Mouse (Mus musculus): Measurements from ENCODE around the gene Prune2.

Gene Prune2

DNA sequence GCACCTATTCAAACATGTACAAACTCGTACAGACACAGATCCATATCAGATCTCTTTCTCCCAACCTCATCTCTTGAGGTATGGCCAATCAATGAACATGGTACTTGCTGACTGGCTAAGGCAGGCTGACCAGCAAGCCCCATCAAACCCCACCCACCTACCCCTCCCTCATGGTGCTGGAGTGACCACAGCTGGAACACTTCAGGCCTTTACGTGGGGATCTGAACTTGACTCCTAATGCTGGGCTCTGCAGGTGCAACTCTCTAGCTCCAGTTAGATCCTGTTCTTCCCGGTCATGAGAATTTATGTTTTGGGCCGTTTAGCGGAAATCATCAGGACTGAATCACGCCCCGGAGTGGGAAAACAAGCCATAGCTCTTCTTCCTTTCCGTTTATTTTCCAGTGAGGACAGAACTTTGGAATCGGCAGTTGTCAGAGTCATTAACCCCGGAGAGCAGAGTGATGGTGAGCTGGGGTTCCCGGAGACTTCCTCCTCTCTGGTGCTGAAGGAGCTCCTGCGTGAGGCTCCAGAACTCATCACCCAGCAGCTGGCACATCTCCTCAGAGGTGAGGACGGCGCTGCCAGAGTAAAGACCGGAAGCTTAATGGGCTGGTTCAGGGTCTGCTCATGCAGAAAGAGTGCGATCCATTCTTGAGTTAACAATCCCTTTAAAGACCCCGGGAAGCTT is 50.4 kb downstream of the Prune2 start:
- DNase-seq (ENCODE audit: low spot score): no peak

- no peak for DNase-seq (ENCODE audit: low spot score)
Observed at GRCm38 (mm10) chr19:17011261-17011995, 55.5 kb downstream of the Prune2 start.

DNA sequence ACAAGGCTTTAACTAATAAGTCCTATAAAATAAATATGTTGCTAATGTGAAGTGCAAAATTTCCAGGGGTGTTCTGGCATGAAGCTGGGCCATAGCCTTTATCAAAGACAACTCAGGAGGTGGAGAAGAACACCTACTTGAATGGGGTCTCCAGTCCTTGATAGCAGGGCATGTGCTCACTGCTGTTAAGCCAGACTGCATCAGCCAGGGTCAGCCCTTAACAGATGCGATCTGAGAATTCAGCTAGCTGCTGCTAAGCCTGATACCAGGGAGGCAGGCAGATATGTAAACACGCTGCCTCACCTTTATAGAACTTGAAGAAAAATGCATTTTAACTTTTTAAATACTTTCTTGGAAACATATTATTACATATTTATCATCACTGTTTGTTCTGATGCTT is 57.2 kb downstream of the Prune2 start:
- DNase-seq (ENCODE audit: low spot score): no peak

DNA sequence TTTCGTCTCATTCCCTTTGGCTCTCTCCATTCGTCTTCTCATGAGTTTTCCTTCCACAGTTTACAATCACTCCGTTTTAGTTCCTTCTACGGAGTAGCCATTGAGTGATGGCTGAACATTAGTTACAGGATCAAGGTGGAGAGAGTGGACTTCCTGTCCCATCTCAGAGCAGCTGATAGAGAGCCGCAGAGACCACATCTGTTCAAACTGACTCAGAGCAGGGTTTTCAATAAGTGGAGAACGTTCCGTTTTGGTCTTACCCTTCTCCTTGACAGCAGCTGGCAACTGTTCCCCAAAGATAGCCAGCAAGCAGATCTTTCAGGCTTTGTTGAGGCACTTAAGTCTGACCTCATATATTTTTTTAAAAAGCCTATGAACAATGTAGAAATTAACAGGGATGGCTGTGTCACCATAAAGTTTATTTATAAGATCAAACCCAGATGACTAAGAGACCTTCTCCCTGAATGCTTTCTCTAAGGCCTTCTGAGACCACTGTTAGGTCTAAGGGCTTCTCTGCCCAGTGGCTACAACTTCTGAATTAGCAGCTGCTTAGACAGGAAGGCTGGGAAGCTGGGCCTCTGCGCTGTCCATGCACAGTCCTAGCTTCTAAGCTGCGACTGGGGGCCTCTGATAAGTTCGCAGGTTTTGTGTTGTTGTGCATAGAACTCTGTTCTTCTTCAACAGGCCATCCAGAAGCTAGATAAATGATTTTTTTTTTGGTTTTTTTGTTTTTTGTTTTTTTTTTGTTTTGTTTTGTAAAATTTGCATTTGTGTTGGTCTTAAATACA is 58.6 kb downstream of the Prune2 start:
- no peak for DNase-seq (ENCODE audit: low spot score)

GRCm38 (mm10) chr19:17024748-17025147 is 68.8 kb downstream of the Prune2 start:
- no peak for DNase-seq (ENCODE audit: low spot score)

- DNase-seq (ENCODE audit: low spot score): no peak
Observed at GRCm38 (mm10) chr19:17030276-17030675, 74.4 kb downstream of the Prune2 start.

DNA sequence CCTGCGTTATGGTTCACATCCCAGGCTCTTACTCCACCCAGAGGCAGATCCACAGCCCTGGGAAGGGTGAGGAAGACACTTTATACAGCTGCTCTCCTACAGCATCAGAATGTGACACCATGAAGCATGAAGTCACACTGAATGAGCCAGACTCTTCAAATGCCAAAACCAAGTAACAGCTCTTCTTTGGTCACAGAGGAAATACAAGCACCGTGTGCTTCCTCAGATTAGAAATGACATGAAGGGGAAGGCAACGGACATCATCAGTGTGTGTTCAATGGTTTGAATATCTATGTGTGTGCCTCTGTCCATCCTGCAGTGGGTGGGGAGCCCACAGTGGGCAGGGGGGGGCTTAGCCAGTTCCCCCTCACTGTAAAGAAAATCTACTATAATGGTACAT is 76.4 kb downstream of the Prune2 start:
- DNase-seq (ENCODE audit: low spot score): no peak

GRCm38 (mm10) chr19:17046961-17047360 is 91.0 kb downstream of the Prune2 start:
- DNase-seq (ENCODE audit: low spot score): no peak

DNA sequence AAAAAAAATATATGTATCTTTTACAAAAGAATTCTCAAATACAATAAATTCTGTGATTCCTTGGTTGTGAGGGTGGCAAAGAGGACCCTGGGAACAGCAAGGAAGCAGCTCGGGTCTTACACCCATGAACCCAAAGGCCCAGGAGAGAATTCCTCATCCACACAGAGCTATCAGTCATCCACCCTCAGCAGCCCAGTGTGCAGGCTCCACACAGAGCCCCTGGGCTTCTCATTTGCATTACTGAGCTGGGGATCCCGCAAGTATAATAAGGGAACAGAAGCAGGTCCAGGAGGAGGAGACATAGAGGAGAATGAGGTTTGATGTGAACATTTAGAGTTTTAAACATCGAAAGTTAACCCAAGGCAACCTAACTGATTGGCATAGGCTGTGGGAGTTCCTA is 100.0 kb downstream of the Prune2 start:
- no peak for DNase-seq (ENCODE audit: low spot score)

- no peak for DNase-seq (ENCODE audit: low spot score)
Observed at GRCm38 (mm10) chr19:17060106-17060505, 104.2 kb downstream of the Prune2 start.

DNA sequence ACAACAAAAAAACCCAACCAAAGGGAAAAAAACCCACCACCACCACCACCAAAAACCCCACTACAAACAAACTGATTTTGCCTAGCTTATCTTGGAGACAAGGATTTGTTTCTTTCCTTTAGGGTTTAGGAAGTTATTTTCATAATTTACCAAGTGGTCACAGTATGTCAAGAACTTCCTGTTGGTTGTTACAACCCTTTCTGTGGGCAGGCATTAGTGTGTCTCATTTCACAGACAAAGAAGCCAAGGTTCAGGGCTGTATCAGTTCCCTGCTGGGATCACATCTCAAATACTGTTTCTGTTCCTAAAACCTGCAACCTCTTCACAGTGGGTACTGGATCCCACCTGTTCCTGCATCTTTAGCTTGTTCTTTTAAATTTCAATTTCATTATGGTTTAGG is 108.5 kb downstream of the Prune2 start:
- no peak for DNase-seq (ENCODE audit: low spot score)

- DNase-seq (ENCODE audit: low spot score): no peak
Observed at GRCm38 (mm10) chr19:17069067-17069466, 113.1 kb downstream of the Prune2 start.

DNA sequence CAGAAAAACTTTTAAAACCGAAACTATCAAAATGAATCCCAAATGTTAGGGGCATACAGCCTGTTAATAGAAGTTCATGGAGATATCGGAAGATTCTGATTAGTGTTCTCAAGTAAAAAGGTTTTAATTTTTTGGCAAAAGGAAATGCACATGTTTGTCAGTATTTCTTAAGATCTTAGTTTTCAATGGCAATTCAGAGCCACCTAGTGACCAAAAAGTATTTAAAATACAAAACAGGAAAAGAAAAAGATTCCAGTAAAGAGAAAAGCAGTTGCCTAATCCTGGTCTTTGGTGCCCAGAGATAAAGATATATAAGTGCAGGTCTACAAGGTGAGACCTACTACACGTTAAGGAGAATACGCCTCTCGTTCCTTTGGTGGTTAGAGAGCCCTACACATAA is 115.3 kb downstream of the Prune2 start:
- DNase-seq (ENCODE audit: low spot score): no peak

DNA sequence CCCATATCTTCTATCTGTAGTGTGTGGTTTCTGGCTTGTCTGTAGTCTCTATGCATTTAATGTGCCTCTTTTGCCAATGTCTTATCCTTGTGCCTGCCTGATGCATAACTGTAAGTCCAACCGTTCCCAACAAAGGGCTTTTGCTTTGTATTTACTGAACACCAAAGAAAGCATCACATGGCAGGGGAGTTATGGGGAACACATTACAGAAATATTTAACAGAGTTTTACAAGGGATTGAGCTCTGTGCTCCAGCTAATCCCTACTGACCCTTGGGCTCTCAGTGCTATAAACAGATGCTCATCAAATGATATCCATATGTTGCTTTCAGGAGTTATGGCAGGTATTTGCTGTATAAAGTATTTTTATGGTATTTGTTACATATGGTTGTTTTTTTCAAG is 116.3 kb downstream of the Prune2 start:
- no peak for DNase-seq (ENCODE audit: low spot score)

- no peak for DNase-seq (ENCODE audit: low spot score)
Observed at GRCm38 (mm10) chr19:17078643-17079316, 122.9 kb downstream of the Prune2 start.

GRCm38 (mm10) chr19:17081382-17081781 is 125.5 kb downstream of the Prune2 start:
- DNase-seq (ENCODE audit: low spot score): no peak

- no peak for DNase-seq (ENCODE audit: low spot score)
Observed at GRCm38 (mm10) chr19:17094067-17094466, 138.1 kb downstream of the Prune2 start.

- DNase-seq (ENCODE audit: low spot score): no peak
Observed at GRCm38 (mm10) chr19:17096338-17096737, 140.4 kb downstream of the Prune2 start.

- DNase-seq (ENCODE audit: low spot score): no peak
Observed at GRCm38 (mm10) chr19:17097210-17097609, 141.3 kb downstream of the Prune2 start.

DNA sequence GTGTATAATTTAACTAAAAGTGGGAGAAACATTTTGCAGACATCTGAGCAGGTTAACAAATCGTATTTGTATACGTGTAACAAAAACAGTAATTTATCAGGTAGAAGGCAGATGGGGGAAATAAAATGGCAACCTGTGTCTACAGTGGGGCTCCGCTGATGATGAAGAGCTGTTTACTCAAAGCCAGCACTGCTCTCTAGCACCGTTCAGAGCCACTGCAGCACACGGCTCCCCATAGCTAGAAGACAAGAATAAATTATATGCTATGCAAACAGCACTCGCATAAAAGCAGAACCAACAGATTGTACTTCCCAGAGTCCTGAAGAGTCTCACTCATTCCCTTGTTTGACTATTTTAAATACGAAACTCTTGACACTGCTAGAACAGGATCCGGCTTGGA is 152.9 kb downstream of the Prune2 start:
- no peak for DNase-seq (ENCODE audit: low spot score)

GRCm38 (mm10) chr19:17124034-17124735 is 168.3 kb downstream of the Prune2 start:
- no peak for DNase-seq (ENCODE audit: low spot score)

DNA sequence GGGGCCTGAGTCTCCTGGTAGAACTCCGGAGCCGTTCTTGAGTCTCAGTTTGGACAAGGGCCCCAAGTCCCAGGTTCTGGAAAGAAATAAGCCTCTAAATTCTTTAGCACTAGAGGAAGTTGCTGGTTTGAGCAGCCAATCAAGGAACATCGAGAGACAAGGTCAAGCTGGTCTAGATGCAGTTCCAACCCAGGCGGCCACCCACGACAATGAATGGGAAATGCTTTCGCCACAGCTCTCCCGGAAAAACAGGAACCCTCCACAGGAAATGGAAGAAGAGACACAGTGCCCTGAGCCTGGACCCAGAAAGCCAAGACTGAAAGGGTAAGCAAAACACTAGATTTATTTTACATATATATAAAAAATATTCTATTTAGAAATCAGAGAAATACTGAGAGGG is 169.5 kb downstream of the Prune2 start:
- DNase-seq (ENCODE audit: low spot score): no peak

All from spleen, adult 12 weeks (tissue).